ENCODE assay signal across 19 mouse cellular contexts in the genomic region with DNA sequence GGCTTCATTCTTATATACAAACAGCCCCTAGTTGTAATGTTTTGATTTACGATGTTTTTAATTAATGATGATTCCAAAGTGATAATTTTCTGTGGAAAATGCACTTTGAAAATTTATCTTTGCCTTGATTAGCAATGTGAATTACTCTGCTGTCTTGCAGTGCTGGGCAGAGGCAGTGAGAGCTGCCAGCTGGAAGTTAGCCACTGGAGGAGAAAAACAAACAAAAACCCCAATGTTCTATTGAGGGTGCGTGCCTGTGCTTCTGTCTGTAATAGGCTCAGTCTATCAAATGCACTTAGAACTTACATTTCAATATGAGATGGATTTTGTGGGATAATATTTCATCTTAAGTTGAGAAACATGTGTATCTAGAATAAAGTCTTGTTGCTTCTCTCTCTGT. TPM values are rescaled to one million over a fixed set of nuclear protein-coding genes. Genes with fewer than 3 reads are reported as not detected.
DNase-seq lines count a peak whose midpoint lies in the region; ATAC-seq and TF ChIP-seq lines count a peak whose summit lies in the region.
"Had no signal": no experiment of that assay in that cellular context is flagged by ENCODE, and none has a peak within 500 bp of the region (broad histone marks: within the 10 kb centered on the region; RNA-seq: fewer than 3 reads in every experiment).

No protein-coding gene starts in this region.

- H3K27ac ChIP-seq in left cerebral cortex, adult 2 months: peak overlapping the region; percentile 62
- H3K27ac ChIP-seq: heart, embryonic 13.5 days; hindbrain, embryonic 13.5 days; liver, embryonic 14.5 days; neural tube, embryonic 13.5 days had no signal

- intact Hi-C loops in left cerebral cortex, adult 2 months (cut with DNase I): no loop called here

- peak; percentile 17 for DNase-seq in cerebellum, adult 9-10 months
- no peak for DNase-seq in cerebellum, adult 11-12 months
- peak in 1 of 2 experiments; percentile 53 for DNase-seq in left cerebral cortex, adult 2 months (ENCODE audit: extremely low spot score in 1 of 2, low spot score in 2 of 2)
- DNase-seq in left cerebral cortex, adult 11 months (ENCODE audit: low spot score): no peak
- DNase-seq in right cerebral cortex, postnatal 14 days: peak; percentile 21
- DNase-seq in right cerebral cortex, postnatal 25 days: no peak
- DNase-seq: gastrocnemius, postnatal 36 days; kidney, adult 18-20 months; kidney, postnatal 25 days; lung, postnatal 4 days; thymus, adult 18-20 months had no signal

- no peak overlapping the region for H3K4me3 ChIP-seq in left cerebral cortex, adult 2 months
- H3K4me3 ChIP-seq: heart, embryonic 13.5 days; hindbrain, embryonic 13.5 days; neural tube, embryonic 13.5 days had no signal

- no peak for TF ChIP-seq CTCF in left cerebral cortex, adult 2 months (IDR thresholded peaks at IDR 0.05)

- ATAC-seq in CD4-positive, CD25-positive, alpha-beta regulatory T cell, adult 4 months: no peak
- ATAC-seq in monocyte, adult 5-6 weeks (replicated peaks; ENCODE audit: insufficient number of reproducible peaks, low FRiP score, low TSS enrichment, poor library complexity, severe bottlenecking): no peak
- ATAC-seq: forebrain, embryonic 16.5 days; midbrain, embryonic 16.5 days had no signal

RNA-seq across cellular contexts. Expression of a gene that starts 4.0 kb away (rescaled TPM):
- total RNA-seq in left cerebral cortex, adult 2 months (2021): 10 to 100 TPM; 22.3 to 25.9 TPM
- 10 to 100 TPM; 16.5 to 18.9 TPM for polyA plus RNA-seq in CD4-positive, CD25-positive, alpha-beta regulatory T cell, adult 4 months (2017; shearing (Covaris generic))
- total RNA-seq in monocyte, adult 5-6 weeks (2017): 0.95 to 8.0 TPM (median 4.7 TPM) in 3 replicates

RNA-seq across cellular contexts. Expression of a gene that starts 4.2 kb away (rescaled TPM):
- 10 to 100 TPM; 15.2 to 15.7 TPM for total RNA-seq in left cerebral cortex, adult 2 months (2021)
- 10 to 100 TPM; 24.7 to 30.2 TPM for polyA plus RNA-seq in CD4-positive, CD25-positive, alpha-beta regulatory T cell, adult 4 months (2017; shearing (Covaris generic))
- 17.7 to 27.2 TPM (median 21.5 TPM) in 3 replicates for total RNA-seq in monocyte, adult 5-6 weeks (2017)

RNA-seq across cellular contexts. Expression of a gene that starts 31.6 kb away (rescaled TPM):
- total RNA-seq in left cerebral cortex, adult 2 months (2021): 100 to 1,000 TPM; 390 to 416 TPM
- polyA plus RNA-seq in CD4-positive, CD25-positive, alpha-beta regulatory T cell, adult 4 months (2017; shearing (Covaris generic)): 1 to 10 TPM; 2.2 to 2.3 TPM
- 3.9 to 7.5 TPM (median 5.4 TPM) in 3 replicates for total RNA-seq in monocyte, adult 5-6 weeks (2017)

Comparison
In these comparisons a context has a peak if more than half of its experiments do, and no peak if none do; other contexts are left out.
1. DNase-seq: peak in cerebellum, adult 9-10 months (single experiment) and right cerebral cortex, postnatal 14 days (single experiment); none in cerebellum, adult 11-12 months (single experiment), left cerebral cortex, adult 11 months (single experiment) and right cerebral cortex, postnatal 25 days (single experiment).
2. RNA of a gene that starts 31.6 kb away (total RNA-seq): 390 to 416 TPM in left cerebral cortex, adult 2 months; 3.9 to 7.5 TPM in monocyte, adult 5-6 weeks; every median in the first group is over 10 times any median in the second.